Mouse (Mus musculus) telencephalon, adult 2 months (tissue): ENCODE results near the gene Cldn5.

Experiments used
- DNase-seq: peaks from one replicate; pipeline ENCODE4 v3.0.0-alpha.2; 2011; ENCODE audit warnings: low read depth, low spot score

Gene Cldn5

GRCm38 (mm10) chr16:18785485-18785884 lies 8.8 kb downstream of the Cldn5 start:
- DNase-seq, result no peak

GRCm38 (mm10) chr16:18786652-18787051 lies 10.0 kb downstream of the Cldn5 start:
- DNase-seq, result no peak

- DNase-seq, result no peak
These were observed 12.2 kb downstream of the Cldn5 start for GRCm38 (mm10) chr16:18788627-18789406.

GRCm38 (mm10) chr16:18795223-18795899 lies 18.7 kb downstream of the Cldn5 start:
- DNase-seq, result peak; percentile 31

GRCm38 (mm10) chr16:18796645-18797044 lies 20.0 kb downstream of the Cldn5 start:
- no peak for DNase-seq

GRCm38 (mm10) chr16:18798151-18798550 lies 21.5 kb downstream of the Cldn5 start:
- DNase-seq, result no peak

- no peak for DNase-seq
These were observed 22.2 kb downstream of the Cldn5 start for GRCm38 (mm10) chr16:18798841-18799240.

- DNase-seq, result no peak
These were observed 29.1 kb downstream of the Cldn5 start for GRCm38 (mm10) chr16:18805746-18806145.

GRCm38 (mm10) chr16:18809001-18809400 lies 32.4 kb downstream of the Cldn5 start:
- DNase-seq, result no peak

- no peak for DNase-seq
These were observed 34.4 kb downstream of the Cldn5 start for GRCm38 (mm10) chr16:18811032-18811431.

GRCm38 (mm10) chr16:18811468-18812384 lies 35.1 kb downstream of the Cldn5 start, which contains the start of the genes Ufd1 and Cdc45:
Ufd1 (plus strand) TSS chr16:18811779.
Cdc45 (minus strand) TSS chr16:18811987.
- DNase-seq, result peak; percentile 98

- DNase-seq, result no peak
These were observed 35.8 kb downstream of the Cldn5 start for GRCm38 (mm10) chr16:18812385-18812910.

- DNase-seq, result no peak
These were observed 45.7 kb downstream of the Cldn5 start for GRCm38 (mm10) chr16:18822356-18822755.

GRCm38 (mm10) chr16:18822925-18823324 lies 46.3 kb downstream of the Cldn5 start:
- DNase-seq, result peak; percentile 62
